Mouse (Mus musculus) erythroblast, adult 5-6 weeks (primary cell): ENCODE measurements around the gene Zbtb20. TPM values are rescaled to one million over a fixed set of nuclear protein-coding genes. Genes with fewer than 3 reads are reported as not detected.

Experiments used
- ATAC-seq: replicated peaks from 2 replicates; pipeline ENCODE4 v1.8.0; 2016; ENCODE audit warnings: moderate number of reproducible peaks, mild to moderate bottlenecking, moderate TSS enrichment, inconsistent platforms; ENCODE audit not compliant: poor library complexity, low FRiP score, severe bottlenecking
- total RNA-seq, 2 experiments: library from RNA; stranded (forward) in 1 of 2; stranded (reverse) in 1 of 2; fragments of 150-400 nt in 1 of 2; fragments of 200-764, 138-1000 nt in 1 of 2; gene quantifications; 2 replicates each; pipeline versions ENCODE4 v1.2.3 to v1.2.4; 2015 to 2017; ENCODE audit warnings: low replicate concordance in 2 of 2

Gene Zbtb20
- total RNA-seq, 2 experiments from 2014 or later = 2.5 to 3.3 TPM

- no peak for ATAC-seq
These were observed 32.7 kb downstream of the Zbtb20 start for GRCm38 (mm10) chr16:42908381-42908780.

DNA sequence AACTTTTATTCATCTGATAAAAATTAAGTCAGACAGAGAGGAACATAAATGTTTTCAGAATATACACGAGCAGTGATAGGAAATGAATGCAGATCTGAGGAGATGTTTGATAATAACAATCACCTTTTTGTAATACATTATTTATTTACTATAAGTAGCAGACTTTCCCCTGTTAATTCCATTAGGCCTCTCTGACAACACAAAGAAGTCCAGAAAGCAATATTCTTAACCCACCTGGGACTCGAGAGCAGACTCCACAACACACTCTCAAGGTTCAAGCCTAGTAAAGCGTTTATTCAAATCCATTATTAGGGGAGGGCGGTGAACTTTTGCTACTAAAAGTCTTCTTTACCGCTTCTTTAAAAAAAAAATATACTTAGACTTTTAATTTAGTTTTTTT lies 33.2 kb downstream of the Zbtb20 start:
- no peak for ATAC-seq

GRCm38 (mm10) chr16:42910016-42910415 lies 34.3 kb downstream of the Zbtb20 start:
- no peak for ATAC-seq

- ATAC-seq = no peak
These were observed 35.0 kb downstream of the Zbtb20 start for GRCm38 (mm10) chr16:42910716-42911115.

- no peak for ATAC-seq
These were observed 35.6 kb downstream of the Zbtb20 start for GRCm38 (mm10) chr16:42911326-42911725.

DNA sequence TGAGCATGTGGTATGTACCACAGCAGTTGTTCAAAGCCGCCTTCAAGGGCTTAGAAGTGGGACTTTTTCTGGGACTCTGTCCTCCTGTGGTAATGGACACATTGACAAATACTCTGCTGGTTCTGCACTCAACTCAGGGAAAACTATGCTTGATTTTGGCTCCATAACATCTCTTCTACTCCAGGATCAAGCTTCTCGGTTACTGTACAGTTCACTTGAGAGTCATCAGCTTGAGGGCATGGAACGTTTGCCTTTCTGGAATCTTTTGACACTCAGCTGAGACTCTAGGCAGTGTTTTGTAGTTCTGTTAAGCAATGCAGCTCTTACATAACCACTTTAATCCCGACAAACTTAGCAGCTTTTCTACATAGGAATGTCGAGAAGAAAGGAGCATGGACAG lies 36.1 kb downstream of the Zbtb20 start:
- ATAC-seq = no peak

GRCm38 (mm10) chr16:42913291-42913690 lies 37.6 kb downstream of the Zbtb20 start:
- ATAC-seq = no peak

- no peak for ATAC-seq
These were observed 38.9 kb downstream of the Zbtb20 start for GRCm38 (mm10) chr16:42914457-42915085.

- no peak for ATAC-seq
These were observed 44.5 kb downstream of the Zbtb20 start for GRCm38 (mm10) chr16:42919992-42920760.

DNA sequence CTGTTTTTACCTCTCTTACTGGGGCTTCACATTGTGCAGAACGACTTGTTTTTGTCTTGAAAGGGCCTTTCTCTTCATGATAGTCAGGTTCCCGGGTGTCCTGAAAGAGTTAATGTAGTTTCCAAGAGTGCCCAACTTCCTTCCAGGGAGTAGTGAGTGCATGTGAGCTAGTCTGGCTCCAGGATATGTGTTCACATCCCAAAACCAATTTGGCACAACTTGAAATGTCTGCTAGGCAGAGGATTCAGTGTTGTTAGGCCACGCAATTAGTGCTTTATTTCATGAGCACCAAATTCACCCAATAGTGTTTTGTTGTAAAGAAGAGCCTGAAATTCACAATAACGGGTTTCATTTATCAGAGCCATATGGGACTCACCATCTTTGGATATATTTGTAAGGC lies 45.8 kb downstream of the Zbtb20 start:
- ATAC-seq = no peak

DNA sequence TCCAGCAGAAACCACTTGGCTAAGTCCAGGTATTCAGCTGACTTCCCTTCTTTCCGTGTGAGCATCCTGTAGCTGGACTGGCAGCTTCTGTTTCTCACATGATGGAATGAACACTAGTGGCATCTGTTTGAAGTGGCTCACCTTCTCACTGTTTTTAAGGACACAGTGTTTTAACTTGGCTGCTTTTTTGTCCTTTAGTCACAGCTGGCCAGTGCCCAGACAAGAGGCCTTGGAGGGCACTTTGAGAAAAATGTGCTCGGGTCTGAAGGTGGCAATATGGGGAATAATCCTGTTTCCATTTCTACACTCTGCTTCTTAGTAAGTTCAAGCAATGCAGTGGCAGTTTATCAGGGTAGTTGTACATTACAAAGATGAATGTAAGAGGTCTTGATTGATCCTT lies 62.5 kb downstream of the Zbtb20 start:
- no peak for ATAC-seq

- no peak for ATAC-seq
These were observed 71.3 kb downstream of the Zbtb20 start for GRCm38 (mm10) chr16:42947016-42947415.

- peak; percentile 78 for ATAC-seq
These were observed 79.7 kb downstream of the Zbtb20 start for GRCm38 (mm10) chr16:42955401-42955800.

- ATAC-seq = no peak
These were observed 97.2 kb downstream of the Zbtb20 start for GRCm38 (mm10) chr16:42972872-42973271.

DNA sequence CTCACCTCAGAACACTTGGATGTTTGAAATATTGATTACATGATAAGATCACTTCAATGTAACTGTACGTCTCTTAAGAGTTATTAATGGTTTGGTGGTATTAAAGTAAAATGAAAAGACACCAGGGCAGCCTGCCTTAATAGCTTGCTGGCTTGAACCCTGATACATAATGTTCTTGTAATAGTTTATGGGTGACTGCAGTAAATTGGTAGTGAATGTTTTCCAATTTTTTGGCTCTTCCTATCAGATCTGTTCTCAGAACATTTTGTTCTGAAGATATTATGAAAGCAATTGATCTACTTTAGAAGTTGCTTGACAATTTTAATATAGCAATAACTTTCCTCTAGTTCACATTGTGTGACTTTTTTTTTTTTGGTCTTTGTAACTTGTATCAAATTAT lies 123.2 kb downstream of the Zbtb20 start:
- no peak for ATAC-seq

DNA sequence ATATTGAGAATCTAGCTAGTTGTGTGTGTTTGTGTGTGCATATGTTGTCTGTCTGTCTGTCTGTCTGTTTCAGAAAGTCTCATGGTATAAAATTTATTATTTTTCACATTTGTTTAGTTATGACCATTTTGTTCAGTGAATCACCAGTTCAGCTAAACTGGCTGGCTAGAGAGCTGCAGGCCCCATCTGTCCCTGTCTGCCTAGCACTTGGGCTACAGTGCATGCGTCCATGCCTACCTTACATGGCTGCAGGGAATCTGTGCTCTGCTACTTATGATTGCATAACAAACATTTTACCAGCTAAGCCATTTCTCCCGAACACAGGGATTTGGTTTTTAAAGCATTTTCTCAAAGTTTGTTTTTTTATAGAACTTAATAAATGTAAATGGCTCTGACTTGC lies 150.7 kb downstream of the Zbtb20 start:
- ATAC-seq = no peak

DNA sequence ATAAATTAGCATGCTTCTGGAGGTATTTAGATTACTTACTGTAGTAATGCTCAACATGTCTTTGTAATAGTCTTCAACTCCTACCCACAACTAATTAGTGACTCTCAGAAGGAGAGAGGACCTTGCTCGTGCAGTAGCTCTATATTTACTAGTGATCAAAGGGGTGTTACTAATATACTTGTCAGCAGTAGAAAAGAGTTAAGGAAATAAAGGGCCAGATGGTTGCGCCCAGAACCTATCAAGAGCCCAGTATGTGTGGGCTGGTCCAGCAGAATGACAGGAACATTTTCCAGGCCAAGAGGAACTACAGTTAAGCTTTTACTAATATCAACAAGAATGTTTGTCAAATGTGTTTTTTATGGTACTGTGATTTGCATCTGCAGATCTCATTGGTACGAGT lies 153.6 kb downstream of the Zbtb20 start:
- ATAC-seq = no peak

GRCm38 (mm10) chr16:43035709-43036108 lies 160.0 kb downstream of the Zbtb20 start:
- ATAC-seq = no peak

- ATAC-seq = no peak
These were observed 160.8 kb downstream of the Zbtb20 start for GRCm38 (mm10) chr16:43036510-43036909.

DNA sequence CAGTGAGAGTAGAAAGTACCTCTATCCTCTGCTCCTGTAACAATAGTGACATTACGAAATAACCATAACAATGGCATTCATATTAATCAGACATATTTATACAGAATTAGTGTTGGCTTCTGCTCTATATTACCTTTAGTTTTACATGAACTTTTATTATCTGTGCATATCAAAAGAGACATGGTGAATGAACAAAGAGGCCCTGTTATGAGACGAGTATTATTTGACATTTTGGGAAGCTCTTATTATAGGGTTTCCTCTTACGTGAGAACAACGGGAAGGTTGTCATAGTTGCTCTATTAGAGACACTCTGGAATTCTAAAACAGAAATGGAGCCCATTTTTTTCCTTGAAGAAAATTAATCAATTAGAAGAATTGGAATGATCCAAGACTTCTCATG lies 161.6 kb downstream of the Zbtb20 start:
- no peak for ATAC-seq

- ATAC-seq = no peak
These were observed 169.9 kb downstream of the Zbtb20 start for GRCm38 (mm10) chr16:43045611-43046010.

- no peak for ATAC-seq
These were observed 171.0 kb downstream of the Zbtb20 start for GRCm38 (mm10) chr16:43046686-43047085.
